Mouse (Mus musculus) CH12.LX (cell line): Measurements from ENCODE around the gene Fxyd7. TPM values are rescaled to one million over a fixed set of nuclear protein-coding genes. Genes with fewer than 3 reads are reported as not detected.

Experiments used
- DNase-seq: peaks from one replicate; pipeline ENCODE4 v3.0.0-alpha.2; 2013; ENCODE audit errors: extremely low read depth
- H3K27ac ChIP-seq: 2 replicates; pipeline ENCODE4 v1.5.1; 2012; ENCODE audit warnings: low read depth, mild to moderate bottlenecking, control low read depth, moderate library complexity; ENCODE audit not compliant: insufficient read depth
- H3K27me3 ChIP-seq: replicated peaks from 2 replicates; pipeline ENCODE3; 2012; ENCODE audit warnings: inconsistent platforms
- H3K36me3 ChIP-seq, 2 experiments: replicated peaks in 1 of 2; 2 replicates each; pipeline versions ENCODE3 to v1.6.1; 2012; ENCODE audit warnings: inconsistent platforms in 1 of 2, low read length in 1 of 2, mild to moderate bottlenecking in 1 of 2, mixed read lengths in 1 of 2, moderate library complexity in 1 of 2; ENCODE audit not compliant: control insufficient read depth in 1 of 2, insufficient read depth in 1 of 2
- H3K4me1 ChIP-seq, 2 experiments: 2 replicates each; pipeline ENCODE4 v1.6.1; 2012; ENCODE audit warnings: inconsistent platforms in 1 of 2, moderate library complexity in 1 of 2; ENCODE audit not compliant: insufficient read depth in 2 of 2, control insufficient read depth in 1 of 2
- H3K4me2 ChIP-seq: 2 replicates; pipeline ENCODE4 v1.6.1; 2012; ENCODE audit warnings: low read depth, mild to moderate bottlenecking, control low read depth; ENCODE audit not compliant: poor library complexity, insufficient read depth, severe bottlenecking
- H3K4me3 ChIP-seq, 3 experiments: fragments of 150-350 bp in 1 of 3; sonication (generic) in 1 of 3; replicated peaks in 1 of 3; 2 replicates each; pipeline versions ENCODE3 to v1.5.1; 2011 to 2012; ENCODE audit warnings: low read depth in 2 of 3, low read length in 2 of 3, mild to moderate bottlenecking in 2 of 3, moderate library complexity in 2 of 3, control low read depth in 1 of 3, improper control_type of control experiment in 1 of 3, inconsistent platforms in 1 of 3, mixed read lengths in 1 of 3; ENCODE audit not compliant: poor library complexity in 1 of 3
- H3K79me2 ChIP-seq: replicated peaks from 2 replicates; pipeline ENCODE4 v1.6.1; 2012; ENCODE audit warnings: mild to moderate bottlenecking, moderate library complexity; ENCODE audit not compliant: control insufficient read depth, poor library complexity, insufficient read depth, severe bottlenecking; ENCODE audit errors: extremely low read depth
- H3K9ac ChIP-seq: 2 replicates; pipeline ENCODE4 v1.6.1; 2012; ENCODE audit warnings: low read depth, mild to moderate bottlenecking, control low read depth, moderate library complexity; ENCODE audit not compliant: insufficient read depth
- H3K9me3 ChIP-seq: replicated peaks from 2 replicates; pipeline ENCODE3; 2012; ENCODE audit warnings: low read length, inconsistent platforms, mixed read lengths
- BHLHE40 ChIP-seq: IDR thresholded peaks from 2 replicates; pipeline ENCODE4 v1.6.1; 2011; ENCODE audit warnings: mild to moderate bottlenecking, low read depth, low read length, improper control_type of control experiment
- CTCF ChIP-seq, 2 experiments: IDR thresholded peaks in 1 of 2; conservative IDR thresholded peaks in 1 of 2; 2 replicates each; pipeline ENCODE4 v1.5.1; 2011 to 2012; ENCODE audit warnings: low read depth in 2 of 2, low read length in 2 of 2, improper control_type of control experiment in 1 of 2, inconsistent platforms in 1 of 2, mild to moderate bottlenecking in 1 of 2, moderate library complexity in 1 of 2
- EP300 ChIP-seq: IDR thresholded peaks from 2 replicates; pipeline ENCODE4 v1.6.1; 2011; ENCODE audit warnings: low read length, improper control_type of control experiment
- GABPA ChIP-seq: IDR thresholded peaks from 2 replicates; pipeline ENCODE4 v1.6.1; 2012; ENCODE audit warnings: low read depth, low read length, improper control_type of control experiment, inconsistent platforms; ENCODE audit not compliant: insufficient replicate concordance
- JUN ChIP-seq: IDR thresholded peaks from 2 replicates; pipeline ENCODE4 v1.6.1; 2011; ENCODE audit warnings: low read depth, mild to moderate bottlenecking, low read length, improper control_type of control experiment, moderate library complexity; ENCODE audit not compliant: insufficient read depth
- KAT2A ChIP-seq: IDR thresholded peaks from 2 replicates; pipeline ENCODE4 v1.6.1; 2012; ENCODE audit warnings: low read length, improper control_type of control experiment, inconsistent platforms; ENCODE audit not compliant: insufficient replicate concordance
- MAFK ChIP-seq: IDR thresholded peaks from 2 replicates; pipeline ENCODE4 v1.6.1; 2011; ENCODE audit warnings: low read length, improper control_type of control experiment; ENCODE audit not compliant: insufficient replicate concordance
- MAX ChIP-seq: IDR thresholded peaks from 2 replicates; pipeline ENCODE4 v1.6.1; 2011; ENCODE audit warnings: low read length, improper control_type of control experiment
- MAZ ChIP-seq: IDR thresholded peaks from 2 replicates; pipeline ENCODE4 v1.6.1; 2012; ENCODE audit warnings: low read depth, mild to moderate bottlenecking, inconsistent platforms, low read length, improper control_type of control experiment, moderate library complexity
- MEF2A ChIP-seq: IDR thresholded peaks from 2 replicates; pipeline ENCODE4 v1.6.1; 2014; ENCODE audit warnings: low read depth, mild to moderate bottlenecking, inconsistent platforms, low read length, improper control_type of control experiment, borderline replicate concordance
- MXI1 ChIP-seq: IDR thresholded peaks from 2 replicates; pipeline ENCODE4 v1.6.1; 2011; ENCODE audit warnings: mild to moderate bottlenecking, low read depth, low read length, improper control_type of control experiment
- MYC ChIP-seq: IDR thresholded peaks from 2 replicates; pipeline ENCODE4 v1.6.1; 2011; ENCODE audit warnings: low read depth, mild to moderate bottlenecking, improper control_type of control experiment, low read length
- NELFE ChIP-seq: IDR thresholded peaks from 2 replicates; pipeline ENCODE4 v1.6.1; 2011; ENCODE audit warnings: low read depth, low read length, improper control_type of control experiment
- PAX5 ChIP-seq: IDR thresholded peaks from 2 replicates; pipeline ENCODE4 v1.6.1; 2012; ENCODE audit warnings: low read length, inconsistent platforms, mixed read lengths
- POLR2A ChIP-seq: IDR thresholded peaks from 2 replicates; pipeline ENCODE4 v1.6.1; 2011; ENCODE audit warnings: low read depth, mild to moderate bottlenecking, improper control_type of control experiment, low read length
- POLR2AphosphoS2 ChIP-seq: IDR thresholded peaks from 2 replicates; pipeline ENCODE4 v1.6.1; 2011; ENCODE audit warnings: low read depth, low read length, improper control_type of control experiment
- SIN3A ChIP-seq: IDR thresholded peaks from 2 replicates; pipeline ENCODE4 v1.6.1; 2012; ENCODE audit warnings: low read length, improper control_type of control experiment, inconsistent platforms
- TCF12 ChIP-seq: IDR thresholded peaks from 2 replicates; pipeline ENCODE4 v1.6.1; 2014; ENCODE audit warnings: low read depth, mild to moderate bottlenecking, inconsistent platforms, low read length, improper control_type of control experiment
- UBTF ChIP-seq: IDR thresholded peaks from 2 replicates; pipeline ENCODE4 v1.6.1; 2012; ENCODE audit warnings: low read depth, mild to moderate bottlenecking, inconsistent platforms, low read length, improper control_type of control experiment, moderate library complexity
- USF2 ChIP-seq: conservative IDR thresholded peaks from 2 replicates; pipeline ENCODE4 v1.6.1; 2011; ENCODE audit warnings: low read depth, low read length, improper control_type of control experiment
- ZC3H11A ChIP-seq: IDR thresholded peaks from 2 replicates; pipeline ENCODE4 v1.6.1; 2012; ENCODE audit warnings: low read depth, mild to moderate bottlenecking, inconsistent platforms, low read length, improper control_type of control experiment
- ZNF384 ChIP-seq: IDR thresholded peaks from 2 replicates; pipeline ENCODE4 v1.6.1; 2012; ENCODE audit warnings: low read depth, low read length, improper control_type of control experiment, inconsistent platforms
- dilution Hi-C: fragments of 300-500 bp; cut with MboI; formaldehyde crosslinking; loops from 2 replicates; pipeline ENCODE4 v1.14.3; 2020; ENCODE audit warnings: low sequenced_read_pairs; ENCODE audit not compliant: extremely low pct_unique_long_range_greater_than_20kb, extremely low pct_ligation_motif_present
- in situ Hi-C: fragments of 300-500 bp; cut with MboI; formaldehyde crosslinking; loops from 3 replicates; pipeline ENCODE4 v1.14.3; 2019; ENCODE audit warnings: low sequenced_read_pairs, low pct_ligation_motif_present, low pct_unique_long_range_greater_than_20kb, mixed read lengths
- polyA plus RNA-seq: library from polyadenylated mRNA; unstranded; fragments of >175 nt; gene quantifications from 2 replicates; pipeline ENCODE4 v1.2.1, GENCODE M21; 2012; ENCODE audit warnings: low read depth; ENCODE audit not compliant: insufficient read length
- total RNA-seq, 2 experiments: library from RNA; depleted of rRNA; stranded (reverse); fragments of 300-350 nt in 1 of 2; fragments of >200 nt in 1 of 2; gene quantifications; 2 replicates each; pipeline ENCODE4 v1.2.3; 2012 to 2014

Gene Fxyd7
- total and polyA plus RNA-seq, 3 experiments: not detected

GRCm38 (mm10) chr7:31097583-31098248 lies 46.4 kb upstream of the Fxyd7 start (continued):
- TF ChIP-seq GABPA (no peak), MAFK (no peak), JUN (no peak), CTCF (conservative IDR thresholded peaks at IDR 0.05 in 1 of 2, IDR thresholded peaks at IDR 0.05 in 1 of 2; ENCODE audit: low read depth in 2 of 2, low read length in 2 of 2) (peak; percentile 64 to 94; a peak in 3 of 4 replicates), MAZ (no peak), UBTF (no peak), POLR2AphosphoS2 (no peak), ZC3H11A (peak; percentile 26; the same call in 1 of the 2 replicates), MEF2A (0 out of 2 replicates have a peak, but pooled peaks have one; percentile 24), MYC (no peak), ZNF384 (no peak), SIN3A (no peak), USF2 (no peak)

GRCm38 (mm10) chr7:31096892-31097564 lies 45.8 kb upstream of the Fxyd7 start:
- no peaks in the 10 kb centered on the region for H3K79me2 ChIP-seq
- peaks cover 6 to 16% of the 10 kb centered on the region in 2 experiments for H3K4me1 ChIP-seq
- no peak overlapping the region for H3K27ac ChIP-seq
- peaks cover 24% of the 10 kb centered on the region for H3K27me3 ChIP-seq
- peaks cover 3% of the 10 kb centered on the region for H3K9me3 ChIP-seq
- H3K36me3 ChIP-seq: peaks cover 0 to 32% of the 10 kb centered on the region in 2 experiments
- no peak overlapping the region for H3K4me2 ChIP-seq
- dilution Hi-C loops: no loop called here
- no peak overlapping the region for H3K9ac ChIP-seq
- DNase-seq: no peak
- H3K4me3 ChIP-seq: no peak overlapping the region
- TF ChIP-seq PAX5 (no peak), BHLHE40 (no peak), TCF12 (no peak), MXI1 (no peak), USF2 (no peak), POLR2A (no peak), EP300 (no peak), ZC3H11A (no peak), GABPA (no peak), MYC (no peak), KAT2A (no peak), NELFE (no peak), MAX (no peak), CTCF (conservative IDR thresholded peaks at IDR 0.05 in 1 of 2, IDR thresholded peaks at IDR 0.05 in 1 of 2; ENCODE audit: low read depth in 2 of 2, low read length in 2 of 2) (no peak)
- TF ChIP-seq, all 38 proteins: peak for 0
- in situ Hi-C loops: loop anchor here (5.0 kb wide), 2 partner anchors 35 to 80 kb away; no protein-coding TSS in a partner anchor
